Mouse (Mus musculus): Measurements from ENCODE around the gene Psmb1. TPM values are rescaled to one million over a fixed set of nuclear protein-coding genes. Genes with fewer than 3 reads are reported as not detected.

Gene Psmb1
- total and polyA plus RNA-seq, 3 experiments: 200 to 445 (median 222) TPM

GRCm38 (mm10) chr17:15535943-15536342 lies 36.4 kb upstream of the Psmb1 start:
- no peaks in the 10 kb centered on the region for H3K9me3 ChIP-seq (replicated peaks; ENCODE audit: insufficient read depth, low read length)
- H3K79me2 ChIP-seq (ENCODE audit: control insufficient read depth, insufficient read depth, low read length, poor library complexity): no peaks in the 10 kb centered on the region
- TF ChIP-seq ZNF384 (IDR thresholded peaks at IDR 0.05; ENCODE audit: low read depth, low read length): no peak
- DNase-seq (ENCODE audit: low read depth, low spot score): no peak
- peaks cover 0 to 2% of the 10 kb centered on the region in 2 experiments; a peak in 3 of 4 replicates for H3K27me3 ChIP-seq (ENCODE audit: control insufficient read depth in 1 of 2, insufficient read depth in 2 of 2, low read length in 2 of 2)
- peaks cover 0 to 3% of the 10 kb centered on the region in 2 experiments; a peak in 1 of 4 replicates for H3K4me1 ChIP-seq (ENCODE audit: control insufficient read depth in 1 of 2, insufficient read depth in 2 of 2, low read length in 2 of 2)
- H3K4me3 ChIP-seq (ENCODE audit: control insufficient read depth in 1 of 2, insufficient read depth in 1 of 2, low read depth in 2 of 2, low read length in 2 of 2): peak overlapping the region; percentile 51 to 67
- no peaks in the 10 kb centered on the region for H3K36me3 ChIP-seq (ENCODE audit: control insufficient read depth in 1 of 2, insufficient read depth in 2 of 2, low read length in 2 of 2)
- H3K9ac ChIP-seq (ENCODE audit: control insufficient read depth, low read depth, low read length, poor library complexity, severe bottlenecking): no peak overlapping the region; the same call in 1 of the 2 replicates
- no peak overlapping the region for H3K27ac ChIP-seq (ENCODE audit: control insufficient read depth, low read depth, low read length)

- Histone ChIP-seq H3K27ac (ENCODE audit: control insufficient read depth, low read depth, low read length) (no peak overlapping the region), H3K9ac (ENCODE audit: control insufficient read depth, low read depth, low read length, poor library complexity, severe bottlenecking) (no peak overlapping the region), H3K4me1 (ENCODE audit: control insufficient read depth in 1 of 2, insufficient read depth in 2 of 2, low read length in 2 of 2) (peaks cover 0 to 4% of the 10 kb centered on the region in 2 experiments; a peak in 1 of 4 replicates), H3K36me3 (ENCODE audit: control insufficient read depth in 1 of 2, insufficient read depth in 2 of 2, low read length in 2 of 2) (peaks cover 0 to 2% of the 10 kb centered on the region in 2 experiments; a peak in 1 of 4 replicates), H3K9me3 (replicated peaks; ENCODE audit: insufficient read depth, low read length) (no peaks in the 10 kb centered on the region), H3K4me3 (ENCODE audit: control insufficient read depth in 1 of 2, insufficient read depth in 1 of 2, low read depth in 2 of 2, low read length in 2 of 2) (no peak overlapping the region), H3K27me3 (ENCODE audit: control insufficient read depth in 1 of 2, insufficient read depth in 2 of 2, low read length in 2 of 2) (peaks cover 0 to under 1% of the 10 kb centered on the region in 2 experiments; a peak in 3 of 4 replicates), H3K79me2 (ENCODE audit: control insufficient read depth, insufficient read depth, low read length, poor library complexity) (no peaks in the 10 kb centered on the region)
- TF ChIP-seq MYC (IDR thresholded peaks at IDR 0.05; ENCODE audit: low read depth, low read length) (no peak), ZNF384 (IDR thresholded peaks at IDR 0.05; ENCODE audit: low read depth, low read length) (no peak)
- no peak for DNase-seq (ENCODE audit: low read depth, low spot score)
These were observed 35.7 kb upstream of the Psmb1 start for GRCm38 (mm10) chr17:15535162-15535800.

GRCm38 (mm10) chr17:15530141-15530540 lies 30.6 kb upstream of the Psmb1 start:
- Histone ChIP-seq H3K4me3 (ENCODE audit: control insufficient read depth in 1 of 2, insufficient read depth in 1 of 2, low read depth in 2 of 2, low read length in 2 of 2) (no peak overlapping the region), H3K27ac (ENCODE audit: control insufficient read depth, low read depth, low read length) (peak overlapping the region; percentile 52), H3K9me3 (replicated peaks; ENCODE audit: insufficient read depth, low read length) (no peaks in the 10 kb centered on the region), H3K27me3 (ENCODE audit: control insufficient read depth in 1 of 2, insufficient read depth in 2 of 2, low read length in 2 of 2) (no peaks in the 10 kb centered on the region), H3K79me2 (ENCODE audit: control insufficient read depth, insufficient read depth, low read length, poor library complexity) (peaks cover 15% of the 10 kb centered on the region), H3K4me1 (ENCODE audit: control insufficient read depth in 1 of 2, insufficient read depth in 2 of 2, low read length in 2 of 2) (peaks cover 22 to 25% of the 10 kb centered on the region in 2 experiments), H3K36me3 (ENCODE audit: control insufficient read depth in 1 of 2, insufficient read depth in 2 of 2, low read length in 2 of 2) (peaks cover 0 to 32% of the 10 kb centered on the region in 2 experiments; a peak in 2 of 4 replicates), H3K9ac (ENCODE audit: control insufficient read depth, low read depth, low read length, poor library complexity, severe bottlenecking) (no peak overlapping the region; the same call in 1 of the 2 replicates)
- TF ChIP-seq RAD21 (IDR thresholded peaks at IDR 0.05; ENCODE audit: low read depth, low read length) (peak; percentile 30), TBP (IDR thresholded peaks at IDR 0.05; ENCODE audit: low read depth, low read length) (0 out of 2 replicates have a peak, but pooled peaks have one; percentile 24), SMC3 (IDR thresholded peaks at IDR 0.05; ENCODE audit: low read depth, low read length) (peak; percentile 51), MAZ (IDR thresholded peaks at IDR 0.05; ENCODE audit: low read depth, low read length) (peak; percentile 37; the same call in 1 of the 2 replicates), CTCF (IDR thresholded peaks at IDR 0.05 in 2 of 3, conservative IDR thresholded peaks at IDR 0.05 in 1 of 3; ENCODE audit: control insufficient read depth in 1 of 3, insufficient read depth in 1 of 3, low read depth in 2 of 3, low read length in 3 of 3, poor library complexity in 1 of 3, severe bottlenecking in 1 of 3) (peak in 2 of 3 experiments; percentile 29 to 61; a peak in 4 of 6 replicates), MAFK (IDR thresholded peaks at IDR 0.05; ENCODE audit: borderline replicate concordance, low read depth, low read length) (no peak), EP300 (IDR thresholded peaks at IDR 0.05; ENCODE audit: low read depth in 1 of 2, low read length in 2 of 2) (peak in 1 of 2 experiments; percentile 4; a peak in 1 of 4 replicates), POLR2AphosphoS2 (IDR thresholded peaks at IDR 0.05; ENCODE audit: low read length) (no peak), HCFC1 (IDR thresholded peaks at IDR 0.05; ENCODE audit: low read depth, low read length) (0 out of 2 replicates have a peak, but pooled peaks have one; percentile 22)
- DNase-seq (ENCODE audit: low read depth, low spot score): peak; percentile 86

Measured in MEL (cell line).